Mouse (Mus musculus): ENCODE data around the gene Tmem120b. TPM values are rescaled to one million over a fixed set of nuclear protein-coding genes. Genes with fewer than 3 reads are reported as not detected.

Tmem120b gene
- total RNA-seq, 2 experiments from 2014 or later, result 14.1 to 15.3 TPM

DNA sequence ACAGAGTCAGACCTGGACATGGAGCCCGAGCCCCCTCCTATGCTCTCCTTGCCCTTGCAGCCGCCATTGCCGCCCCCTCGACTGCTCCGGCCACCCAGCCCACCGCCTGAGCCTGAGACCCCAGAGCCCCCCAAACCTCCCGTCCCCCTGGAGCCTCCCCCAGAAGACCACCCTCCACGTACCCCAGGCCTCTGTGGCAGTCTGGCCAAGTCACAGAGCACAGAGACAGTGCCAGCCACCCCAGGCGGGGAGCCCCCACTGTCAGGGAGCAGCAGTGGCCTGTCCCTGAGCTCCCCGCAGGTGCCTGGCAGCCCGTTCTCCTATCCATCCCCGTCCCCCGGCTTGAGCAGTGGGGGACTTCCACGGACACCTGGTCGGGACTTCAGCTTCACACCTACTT, 91.7 kb downstream of the Tmem120b start:
- no peak for DNase-seq

DNA sequence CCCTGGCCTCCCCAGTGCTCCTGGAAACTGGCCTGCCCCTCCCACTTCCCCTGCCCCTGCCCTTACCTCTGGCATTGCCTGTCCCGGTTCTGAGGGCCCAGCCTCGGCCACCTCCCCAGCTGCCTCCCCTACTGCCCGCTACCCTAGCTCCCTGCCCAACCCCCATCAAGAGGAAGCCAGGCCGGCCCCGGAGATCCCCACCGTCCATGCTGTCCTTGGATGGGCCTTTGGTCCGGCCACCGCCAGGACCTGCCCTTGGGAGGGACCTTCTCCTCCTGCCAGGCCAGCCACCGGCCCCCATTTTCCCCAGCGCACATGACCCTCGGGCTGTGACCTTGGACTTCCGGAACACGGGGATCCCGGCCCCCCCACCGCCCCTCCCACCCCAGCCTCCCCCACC, 92.1 kb downstream of the Tmem120b start:
- DNase-seq, result no peak

DNA sequence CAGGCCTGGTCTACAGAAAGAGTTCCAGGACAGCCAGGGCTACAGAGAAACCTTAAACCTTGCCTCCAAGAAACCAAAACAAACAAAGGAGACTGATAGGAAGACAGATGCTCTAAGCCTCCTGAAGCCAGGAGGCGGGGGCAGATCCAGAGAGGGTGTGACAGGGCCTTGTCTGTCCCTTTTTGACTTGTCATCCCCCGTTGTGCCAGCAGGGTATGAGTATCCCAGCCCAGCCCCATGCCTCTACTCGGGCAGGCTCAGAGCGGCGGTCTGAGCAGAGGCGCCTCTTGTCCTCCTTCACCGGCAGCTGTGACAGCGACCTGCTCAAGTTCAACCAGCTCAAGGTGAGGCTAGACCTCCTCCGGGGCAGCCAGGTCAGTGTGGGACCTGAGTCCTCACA, 94.7 kb downstream of the Tmem120b start:
- DNase-seq, result no peak

DNA sequence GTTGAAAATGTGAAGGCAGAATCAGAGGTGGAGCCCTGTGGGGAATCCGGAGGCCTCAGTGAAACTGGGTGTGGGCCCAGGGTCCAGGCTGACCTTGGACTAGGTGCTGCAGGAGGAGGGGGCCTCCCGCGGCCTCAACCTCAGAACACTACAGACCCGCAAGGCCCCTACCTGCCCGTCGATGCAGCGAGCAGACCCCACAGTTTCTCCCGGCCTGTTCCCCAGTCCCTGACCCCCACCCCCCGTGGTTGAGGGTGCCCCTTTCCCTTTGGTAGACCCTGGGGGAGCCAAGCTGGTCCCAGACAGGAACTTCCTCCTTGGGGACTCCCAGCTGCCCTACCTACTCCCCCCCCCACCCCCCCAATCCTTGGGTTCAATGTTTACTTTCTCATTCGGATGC, 98.2 kb downstream of the Tmem120b start:
- no peak for DNase-seq

Other genes starting within 250 kb of the Tmem120b start
- 100 to 1,000 TPM; 247 to 262 TPM for gene Anapc5, start 247.1 kb upstream of the Tmem120b start, total RNA-seq (2021)
- 10 to 100 TPM; 16.9 to 18.7 TPM for gene Rnf34, start 218.4 kb upstream of the Tmem120b start, total RNA-seq (2021)
- 10 to 100 TPM; 12.8 to 14.3 TPM for gene Kdm2b, start 78.6 kb upstream of the Tmem120b start, total RNA-seq (2021)
- gene Orai1, start 53.3 kb upstream of the Tmem120b start, total RNA-seq (2021), result 10 to 100 TPM; 31.5 to 36.3 TPM
- gene Morn3, start 21.4 kb upstream of the Tmem120b start, total RNA-seq (2021), result not detected
- gene Rhof, start 64.3 kb downstream of the Tmem120b start, total RNA-seq (2021), result under 1 TPM; 0.23 to 0.38 TPM
- 1 to 10 TPM; 8.1 to 9.6 TPM for gene Setd1b, start 73.8 kb downstream of the Tmem120b start, total RNA-seq (2021)
- gene Psmd9, start 101.0 kb downstream of the Tmem120b start, total RNA-seq (2021), result 10 to 100 TPM; 14.2 to 15.2 TPM
- gene Hpd, start 114.3 kb downstream of the Tmem120b start, total RNA-seq (2021), result not detected
- 1 to 10 TPM; 1.1 to 1.9 TPM for gene Wdr66, start 183.7 kb downstream of the Tmem120b start, total RNA-seq (2021)